Mouse (Mus musculus) neural tube, postnatal 0 days (tissue): ENCODE data around the gene Wdr90. TPM values are rescaled to one million over a fixed set of nuclear protein-coding genes. Genes with fewer than 3 reads are reported as not detected.

ENCODE experiments used
- microRNA-seq: library from miRNA; unstranded; fragments of <30 nt; microRNA quantifications from one replicate; pipeline ENCODE4, GENCODE M21; 2016
- polyA plus RNA-seq: library from polyadenylated mRNA; unstranded; fragments of >200 nt; fragmentation: Nextera tagmentation; extraction: Ambion mirVana; gene quantifications from 2 replicates; pipeline ENCODE4 v1.2.1, GENCODE M21; 2015

Wdr90 gene
- 9.4 and 12.7 TPM in 2 replicates for polyA plus RNA-seq

GRCm38 (mm10) chr17:25860832-25861703 lies at the start of gene Wdr90:
Gene Wdr90, minus strand, starts transcription at chr17:25861501.

GRCm38 (mm10) chr17:25880196-25880910 lies 19.1 kb upstream of the Wdr90 start, which contains the start of gene Wfikkn1:
Gene Wfikkn1, minus strand, starts transcription at chr17:25880858.

GRCm38 (mm10) chr17:25874721-25875170 lies 13.4 kb upstream of the Wdr90 start, which contains the start of gene Mettl26:
Gene Mettl26, plus strand, starts transcription at chr17:25875074.

GRCm38 (mm10) chr17:25868601-25869191 lies 7.4 kb upstream of the Wdr90 start, which contains the start of gene Mcrip2:
Gene Mcrip2, minus strand, starts transcription at chr17:25868764.

GRCm38 (mm10) chr17:25844396-25844901 lies 16.9 kb downstream of the Wdr90 start, which contains the start of gene Rhot2:
Gene Rhot2, minus strand, starts transcription at chr17:25844851.

GRCm38 (mm10) chr17:25841117-25841880 lies 20.0 kb downstream of the Wdr90 start, which contains the start of gene Gm20683:
Gene Gm20683, minus strand, starts transcription at chr17:25841763.

GRCm38 (mm10) chr17:25837076-25837410 lies 24.3 kb downstream of the Wdr90 start, which contains the start of gene Rhbdl1:
Gene Rhbdl1, minus strand, starts transcription at chr17:25837295.

GRCm38 (mm10) chr17:25833291-25833663 lies 28.0 kb downstream of the Wdr90 start, which contains the start of gene Stub1:
Gene Stub1, minus strand, starts transcription at chr17:25833404.

GRCm38 (mm10) chr17:25828712-25829557 lies 32.4 kb downstream of the Wdr90 start, which contains the start of gene Jmjd8:
Gene Jmjd8, plus strand, starts transcription at chr17:25828867.

GRCm38 (mm10) chr17:25823452-25823851 lies 37.8 kb downstream of the Wdr90 start, which contains the start of gene Wdr24:
Gene Wdr24, plus strand, starts transcription at chr17:25823627.

GRCm38 (mm10) chr17:25808789-25809605 lies 52.3 kb downstream of the Wdr90 start, which contains the start of gene Fbxl16:
Gene Fbxl16, plus strand, starts transcription at chr17:25809085.

GRCm38 (mm10) chr17:25796951-25797369 lies 64.3 kb downstream of the Wdr90 start, which contains the start of gene Metrn:
Gene Metrn, minus strand, starts transcription at chr17:25797136.

GRCm38 (mm10) chr17:25795609-25796092 lies 65.7 kb downstream of the Wdr90 start, which contains the start of gene AC134908.4:
Gene AC134908.4, minus strand, starts transcription at chr17:25795659.

Small RNAs within 50 kb of the gene (microRNA-seq; reads per million reads assigned to microRNA genes)
- gene Mir3082: not detected

Other genes with a start within 250 kb of the Wdr90 start
- 25.0 and 25.7 TPM in 2 replicates for gene Gng13, start 144.3 kb downstream of the Wdr90 start, polyA plus RNA-seq
- gene Chtf18, start 134.1 kb downstream of the Wdr90 start, polyA plus RNA-seq: 3.3 and 3.6 TPM in 2 replicates
- 28.2 and 33.0 TPM in 2 replicates for gene Rpusd1, start 133.8 kb downstream of the Wdr90 start, polyA plus RNA-seq
- gene Mslnl, start 125.5 kb downstream of the Wdr90 start, polyA plus RNA-seq: not detected in 2 replicates
- 4.9 and 9.2 TPM in 2 replicates for gene Msln, start 107.1 kb downstream of the Wdr90 start, polyA plus RNA-seq
- 22.1 and 26.8 TPM in 2 replicates for gene Narfl, start 87.7 kb downstream of the Wdr90 start, polyA plus RNA-seq
- gene Haghl, start 75.8 kb downstream of the Wdr90 start, polyA plus RNA-seq: 239 and 280 TPM in 2 replicates
- gene Ccdc78, start 74.9 kb downstream of the Wdr90 start, polyA plus RNA-seq: 0.57 and 0.65 TPM in 2 replicates
- 114 and 116 TPM in 2 replicates for gene Fam173a, start 68.6 kb downstream of the Wdr90 start, polyA plus RNA-seq
- 3.6 and 5.2 TPM in 2 replicates for gene AC134908.4, start 65.8 kb downstream of the Wdr90 start, polyA plus RNA-seq
- 120 and 140 TPM in 2 replicates for gene Metrn, start 64.4 kb downstream of the Wdr90 start, polyA plus RNA-seq
- gene Fbxl16, start 52.4 kb downstream of the Wdr90 start, polyA plus RNA-seq: 55.3 and 58.9 TPM in 2 replicates
- 21.0 and 21.7 TPM in 2 replicates for gene Wdr24, start 37.9 kb downstream of the Wdr90 start, polyA plus RNA-seq
- gene Jmjd8, start 32.6 kb downstream of the Wdr90 start, polyA plus RNA-seq: 37.1 and 44.5 TPM in 2 replicates
- 354 and 408 TPM in 2 replicates for gene Stub1, start 28.1 kb downstream of the Wdr90 start, polyA plus RNA-seq
- gene Rhbdl1, start 24.2 kb downstream of the Wdr90 start, polyA plus RNA-seq: 89.7 and 104 TPM in 2 replicates
- 13.1 and 18.9 TPM in 2 replicates for gene Gm20683, start 19.7 kb downstream of the Wdr90 start, polyA plus RNA-seq
- gene Rhot2, start 16.6 kb downstream of the Wdr90 start, polyA plus RNA-seq: 13.5 and 19.5 TPM in 2 replicates
- gene Mcrip2, start 7.3 kb upstream of the Wdr90 start, polyA plus RNA-seq: 64.6 and 66.2 TPM in 2 replicates
- gene Mettl26, start 13.6 kb upstream of the Wdr90 start, polyA plus RNA-seq: 81.0 and 83.3 TPM in 2 replicates
- 0.27 and 0.46 TPM in 2 replicates for gene Wfikkn1, start 19.4 kb upstream of the Wdr90 start, polyA plus RNA-seq
- gene Rab40c, start 58.2 kb upstream of the Wdr90 start, polyA plus RNA-seq: 37.8 and 40.6 TPM in 2 replicates
- gene Pigq, start 83.4 kb upstream of the Wdr90 start, polyA plus RNA-seq: 60.7 and 77.8 TPM in 2 replicates
- gene Nhlrc4, start 83.5 kb upstream of the Wdr90 start, polyA plus RNA-seq: not detected in 2 replicates
- 0.19 TPM in 1 of 2 replicates, not detected in the other for gene A930017K11Rik, start 91.1 kb upstream of the Wdr90 start, polyA plus RNA-seq
- gene Capn15, start 124.3 kb upstream of the Wdr90 start, polyA plus RNA-seq: 14.2 and 17.7 TPM in 2 replicates
- 17.1 and 17.8 TPM in 2 replicates for gene Rab11fip3, start 208.1 kb upstream of the Wdr90 start, polyA plus RNA-seq
- gene Decr2, start 228.8 kb upstream of the Wdr90 start, polyA plus RNA-seq: 38.7 and 44.3 TPM in 2 replicates
- 13.2 TPM in 2 replicates for gene Nme4, start 234.1 kb upstream of the Wdr90 start, polyA plus RNA-seq